In the genomic region with DNA sequence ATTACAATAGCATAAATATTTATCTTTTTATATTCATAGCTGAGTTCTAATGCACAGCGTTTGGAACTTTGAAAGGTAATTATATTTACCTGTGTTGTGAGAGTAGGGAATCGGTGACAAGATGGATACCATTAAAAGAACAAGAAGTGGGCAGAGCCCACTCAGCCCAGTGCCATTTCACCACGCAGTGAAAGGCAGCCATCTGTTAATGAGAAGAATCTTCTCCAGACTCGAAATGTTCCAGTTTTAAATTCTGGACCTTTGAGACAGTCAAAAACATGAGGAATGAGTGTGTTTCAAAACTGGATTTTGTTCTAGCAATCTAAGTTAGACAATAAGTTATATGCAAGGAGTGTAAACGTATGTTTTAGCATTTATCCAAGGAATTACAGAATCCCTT, we compare ENCODE assay signal across 27 mouse cellular contexts.
DNase-seq lines count a peak whose midpoint lies in the region; ATAC-seq and TF ChIP-seq lines count a peak whose summit lies in the region.
"Had no signal": no experiment of that assay in that cellular context is flagged by ENCODE, and none has a peak within 500 bp of the region (broad histone marks: within the 10 kb centered on the region; RNA-seq: fewer than 3 reads in every experiment).

No protein-coding gene starts in this region.

- H3K27ac ChIP-seq in left cerebral cortex, adult 2 months, result peak overlapping the region; percentile 17; the same call in 1 of the 2 replicates
- H3K27ac ChIP-seq: embryonic facial prominence, embryonic 13.5 days; embryonic facial prominence, embryonic 15.5 days; forebrain, embryonic 12.5 days had no signal

- intact Hi-C loops in left cerebral cortex, adult 2 months (cut with DNase I), result no loop called here
- intact Hi-C loops in left cerebral cortex, postnatal 4 days (cut with DNase I), result no loop called here
- intact Hi-C loops in heart, postnatal 25 days (cut with DNase I), result no loop called here

- TF ChIP-seq CTCF in left cerebral cortex, adult 2 months (IDR thresholded peaks at IDR 0.05), result no peak

- no peak for DNase-seq in frontal cortex, postnatal 25 days (ENCODE audit: low spot score in 2 of 2)
- no peak for DNase-seq in left cerebral cortex, adult 2 months (ENCODE audit: extremely low spot score in 1 of 2, low spot score in 2 of 2)
- DNase-seq in left cerebral cortex, postnatal 4 days, result no peak
- DNase-seq in right cerebral cortex, adult 18-20 months, result peak; percentile 13
- no peak for DNase-seq in right cerebral cortex, adult 2 months (ENCODE audit: low spot score in 2 of 2)
- no peak for DNase-seq in heart, postnatal 25 days (ENCODE audit: low spot score)
- DNase-seq: adrenal gland, adult 8-10 months; adrenal gland, postnatal 14 days; adrenal gland, postnatal 36 days; B cell, adult 2 months; cerebellum, adult 11 months; cerebellum, adult 18-20 months; cerebellum, adult 8-10 months; cerebellum, adult 9-11 months; cerebellum, postnatal 14 days; cerebellum, postnatal 36 days; embryo, embryonic 11 days had no signal

- no peak overlapping the region for H3K4me3 ChIP-seq in left cerebral cortex, adult 2 months
- H3K4me3 ChIP-seq: embryonic facial prominence, embryonic 13.5 days; embryonic facial prominence, embryonic 15.5 days; erythroblast, embryonic 14.5 days; forebrain, embryonic 10.5 days; forebrain, embryonic 12.5 days had no signal

- peak; percentile 82 for ATAC-seq in frontal cortex, adult (ENCODE audit: low TSS enrichment)
- ATAC-seq: activated CD4-positive, CD25-positive, alpha-beta regulatory T cell, adult 4 months; CD4-positive, CD25-positive, alpha-beta regulatory T cell, adult 4 months; forebrain, embryonic 14.5 days; Patski had no signal
